Mouse (Mus musculus) activated CD4-positive, CD25-positive, alpha-beta regulatory T cell, adult 4 months (primary cell): ENCODE results near the gene Cldn14. TPM values are rescaled to one million over a fixed set of nuclear protein-coding genes. Genes with fewer than 3 reads are reported as not detected.
"Not testable (repeated sequence)": the region's sequence is repeated elsewhere in the genome, so short reads cannot be mapped to it uniquely, and the experiment has no call there.

Experiments used
- ATAC-seq: one replicate; pipeline ENCODE4 v1.8.0; 2017
- polyA plus RNA-seq, 2 experiments: library from polyadenylated mRNA; unstranded; fragments of 100-300 nt; shearing (Covaris generic); gene quantifications; one replicate each; pipeline ENCODE4 v1.2.1; 2017

Gene Cldn14
- polyA plus RNA-seq, 2 experiments from 2014 or later = not detected

DNA sequence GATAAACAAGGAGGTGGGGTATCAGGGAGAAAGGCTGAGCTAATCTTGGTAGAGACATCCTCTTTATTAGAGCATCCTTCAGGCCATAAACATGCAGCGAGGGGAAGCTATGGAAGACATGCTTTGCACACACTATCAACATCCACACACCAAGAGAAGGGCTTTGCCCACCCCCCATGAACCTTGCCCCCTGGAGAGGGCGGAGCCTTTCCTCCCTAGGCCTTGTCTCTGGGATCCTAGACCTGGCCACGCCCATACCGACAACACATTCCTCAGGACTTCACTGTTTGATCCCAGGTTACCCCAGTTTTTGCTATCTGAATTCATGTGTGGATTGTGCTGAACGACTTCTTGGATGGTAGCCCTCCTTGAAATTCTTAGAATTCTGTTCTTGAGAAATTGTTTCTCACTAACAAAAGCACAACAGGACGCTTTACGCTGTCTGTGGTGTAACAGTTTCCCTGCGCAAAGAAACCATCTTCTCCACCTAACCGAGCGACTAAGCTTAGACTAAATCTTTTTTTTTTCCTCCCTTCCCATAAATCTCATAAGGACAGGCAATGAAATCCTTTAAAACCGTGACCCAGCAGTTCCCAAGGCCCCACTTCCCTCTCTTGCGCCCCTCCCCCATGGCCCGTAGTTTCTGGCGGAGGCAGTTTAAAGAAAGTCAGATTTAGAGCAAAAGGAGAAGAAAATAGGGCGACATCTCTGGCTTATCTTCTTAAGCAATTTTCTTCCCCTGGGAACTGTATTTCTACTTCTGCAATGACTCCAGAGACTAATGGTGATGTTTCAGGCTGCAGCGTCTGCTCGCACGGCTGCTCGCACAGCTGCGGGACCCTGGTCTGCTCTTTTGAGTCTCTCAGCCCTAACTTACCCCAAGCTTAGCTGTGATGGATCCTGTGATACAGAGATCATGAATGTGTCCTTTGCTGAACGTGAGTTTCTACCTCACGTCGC lies 1.7 kb downstream of the Cldn14 start:
- ATAC-seq = no peak

DNA sequence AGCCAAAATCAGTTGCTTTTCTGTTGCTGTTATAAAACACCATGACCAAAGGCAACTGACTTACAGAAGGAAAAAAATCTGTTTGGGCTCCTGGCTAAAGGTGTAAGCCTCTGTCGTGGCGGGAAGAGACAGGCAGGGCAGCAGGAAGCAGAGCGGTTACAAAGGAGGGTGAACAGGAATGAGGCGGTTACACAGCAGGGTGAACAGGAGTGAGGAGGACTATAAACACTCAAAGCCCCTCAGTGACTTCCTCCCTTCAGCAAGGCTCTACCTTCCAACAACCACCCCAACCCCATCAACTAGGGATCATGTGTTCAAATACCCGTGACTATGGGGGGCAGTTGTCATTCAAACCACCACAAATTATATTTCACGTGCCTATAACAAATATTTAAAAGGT lies 5.2 kb downstream of the Cldn14 start:
- ATAC-seq = no peak

DNA sequence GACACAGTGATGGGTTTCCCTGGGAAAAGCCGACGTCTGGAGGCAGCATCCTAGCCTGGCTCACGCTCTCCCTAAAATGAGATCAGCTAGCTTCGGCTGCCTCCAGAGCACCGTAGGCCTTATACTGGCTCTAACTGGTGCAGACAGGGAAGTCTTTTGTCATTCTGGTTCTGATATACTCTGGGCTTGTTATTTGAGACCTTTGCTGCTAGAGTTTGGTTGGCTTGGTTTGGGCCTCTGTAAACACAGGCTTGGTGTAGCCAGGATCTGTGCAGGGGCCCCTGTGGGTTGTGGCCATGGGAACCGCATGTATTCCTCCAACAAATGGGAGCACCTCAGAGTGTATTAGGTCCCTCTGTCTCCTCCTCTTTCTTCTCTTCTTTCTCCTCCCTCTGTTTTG lies 7.3 kb downstream of the Cldn14 start:
- ATAC-seq = no peak

DNA sequence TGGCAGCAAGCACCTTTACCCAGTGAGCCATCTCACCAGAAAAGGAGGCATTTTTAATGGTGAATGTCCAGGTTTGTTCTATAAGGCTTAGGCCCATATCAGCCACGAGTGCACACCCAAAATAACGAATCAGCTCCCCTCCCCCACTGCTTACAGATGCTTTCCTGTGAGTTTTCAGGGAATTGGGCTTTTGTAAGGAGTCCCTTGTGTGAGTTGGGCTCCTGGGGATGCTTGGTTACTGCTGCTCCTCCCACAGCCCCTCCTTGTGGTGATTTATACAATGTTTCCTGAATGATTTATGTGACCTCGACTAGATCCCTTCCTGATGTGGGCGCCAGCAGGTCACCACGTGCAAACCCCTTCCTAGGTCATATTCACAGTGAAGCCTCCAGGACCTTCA lies 9.7 kb downstream of the Cldn14 start:
- no peak for ATAC-seq

DNA sequence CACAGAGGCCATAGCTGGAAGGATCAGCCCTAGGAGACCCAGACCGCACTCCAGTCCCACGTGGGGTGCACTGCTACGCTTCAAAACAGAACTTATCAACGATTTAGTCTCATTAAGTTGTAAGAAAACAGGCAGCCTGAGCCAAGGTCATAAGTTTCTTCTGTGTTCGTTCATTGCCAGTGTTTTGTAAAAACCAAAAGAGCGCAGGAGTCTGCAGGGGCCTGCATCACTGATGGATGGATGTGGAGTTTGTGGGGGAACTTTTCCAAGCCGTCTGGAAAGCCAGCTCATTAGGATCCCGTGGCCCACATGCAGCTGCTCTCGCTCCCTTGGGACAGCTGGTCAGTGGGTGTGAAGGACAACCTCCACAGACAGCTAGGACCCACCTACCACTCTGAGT lies 25.1 kb downstream of the Cldn14 start:
- no peak for ATAC-seq

DNA sequence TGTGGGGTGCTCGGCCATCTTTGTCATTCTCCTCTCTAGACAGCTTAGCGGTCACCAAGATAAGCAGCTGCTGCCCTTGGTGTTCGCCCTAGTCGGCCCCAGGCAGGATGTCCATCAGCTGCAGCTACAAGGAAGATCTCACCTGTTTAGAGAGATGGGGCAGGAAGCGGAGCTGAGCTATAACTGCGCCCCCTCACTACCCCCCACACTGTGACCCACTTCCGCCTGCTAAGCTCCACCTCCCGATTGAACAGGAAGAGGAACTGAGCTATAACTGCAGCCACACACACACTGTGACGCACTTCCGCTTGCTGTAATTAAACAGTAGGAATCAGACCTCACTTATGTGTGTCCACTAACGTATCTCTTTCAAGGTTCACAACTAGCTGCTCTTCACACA lies 26.3 kb downstream of the Cldn14 start:
- ATAC-seq = no peak

DNA sequence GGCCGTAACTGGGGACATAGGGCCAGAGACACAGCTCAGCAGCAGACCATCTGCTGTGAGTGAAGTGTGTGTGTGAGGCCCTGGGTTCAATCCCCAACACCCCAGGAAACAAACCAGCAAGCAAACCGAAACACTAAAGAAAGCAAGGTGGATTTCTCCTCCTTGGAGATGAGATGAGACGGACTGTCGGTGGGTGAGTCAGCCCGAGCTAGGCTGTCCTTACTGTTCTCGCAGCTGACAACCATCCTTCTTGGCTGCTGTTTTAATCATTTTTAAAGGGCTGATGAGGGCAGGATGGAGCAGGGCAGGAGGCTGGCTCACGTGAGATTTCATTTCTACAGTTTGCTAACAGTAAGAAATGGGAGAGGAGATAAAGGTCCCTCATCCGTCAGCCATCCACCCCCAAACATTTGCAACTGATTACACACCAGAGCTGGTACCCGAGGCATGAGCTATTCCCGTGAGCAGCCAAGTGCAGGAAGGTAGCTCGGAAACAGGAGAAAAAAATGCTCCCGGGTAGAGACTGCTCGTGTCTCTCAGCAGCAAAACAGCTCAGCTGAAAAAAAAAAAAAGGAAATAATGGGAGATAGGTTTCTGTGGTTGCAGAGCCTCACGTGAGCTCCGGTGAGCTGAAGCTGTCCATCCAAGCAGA lies 27.3 kb downstream of the Cldn14 start:
- no peak for ATAC-seq

DNA sequence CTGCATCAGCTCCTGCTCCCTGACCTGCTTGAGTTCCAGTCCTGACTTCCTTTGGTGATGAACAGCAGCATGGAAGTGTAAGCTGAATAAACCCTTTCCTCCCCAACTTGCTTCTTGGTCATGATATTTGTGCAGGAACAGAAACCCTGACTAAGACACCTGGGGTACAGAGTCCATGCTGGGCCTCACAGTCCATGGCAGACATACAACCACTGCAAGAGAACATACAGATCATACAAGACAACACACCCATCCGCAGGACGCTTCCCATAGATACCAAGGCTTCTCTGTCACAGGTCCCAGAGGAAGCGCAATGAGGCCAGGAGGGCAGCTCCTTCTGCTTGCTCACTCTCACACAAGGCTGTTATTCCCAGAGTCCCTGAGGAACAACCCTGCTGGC lies 28.3 kb downstream of the Cldn14 start:
- ATAC-seq = not testable (repeated sequence)

DNA sequence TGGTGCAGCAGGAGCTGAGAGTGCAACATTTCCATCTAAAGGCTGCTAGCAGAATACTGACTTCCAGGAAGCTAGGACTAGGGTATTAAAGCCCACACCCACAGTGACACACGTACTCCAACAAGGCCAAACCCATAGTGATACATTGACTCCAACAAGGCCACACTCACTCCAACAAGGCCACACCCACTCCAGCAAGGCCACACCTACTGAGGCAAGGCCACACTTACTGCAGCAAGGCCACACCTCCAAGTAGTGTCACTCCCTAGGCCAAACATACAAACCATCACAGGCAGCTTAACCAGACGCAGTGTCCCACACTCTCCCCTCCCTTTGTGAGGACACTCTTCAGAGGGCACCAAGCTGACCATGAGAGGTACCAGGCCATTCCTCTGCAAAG lies 29.3 kb downstream of the Cldn14 start:
- no peak for ATAC-seq

DNA sequence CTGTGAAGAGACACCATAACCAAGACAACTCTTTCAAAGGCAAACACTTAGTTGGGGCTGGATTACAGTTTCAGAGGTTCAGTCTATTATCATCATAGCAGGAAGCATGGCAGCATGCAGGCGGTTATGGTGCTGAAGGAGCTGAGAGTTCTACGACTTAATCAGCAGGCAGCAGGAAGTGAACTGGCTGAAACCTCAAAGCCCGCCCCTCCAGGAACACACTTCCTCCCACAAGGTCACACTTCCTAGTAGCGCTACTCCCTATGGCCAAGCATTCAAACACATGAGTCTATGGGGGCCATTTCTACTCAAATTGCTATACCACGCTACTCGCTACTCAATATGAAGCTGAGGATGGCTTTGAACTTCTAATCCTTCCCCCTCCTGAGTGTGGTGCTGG lies 31.1 kb downstream of the Cldn14 start:
- no peak for ATAC-seq

DNA sequence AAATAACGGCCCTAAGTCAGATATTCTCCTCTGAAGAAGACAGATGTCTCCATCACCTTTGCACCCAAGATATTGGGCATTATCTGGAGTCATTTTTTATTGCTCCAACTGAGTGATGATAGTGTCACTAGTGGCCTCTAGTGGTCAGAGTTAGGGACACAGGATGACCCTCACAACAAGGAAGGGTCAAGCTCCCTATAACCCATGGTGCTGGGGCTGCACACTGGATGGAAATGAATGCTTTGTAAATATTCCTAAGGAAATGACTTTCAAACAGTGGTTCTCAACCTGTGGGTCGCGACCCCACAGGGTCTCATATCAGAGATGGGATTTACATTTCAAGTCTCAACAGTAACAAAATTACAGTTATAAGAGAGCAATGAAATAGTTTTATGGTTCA lies 31.7 kb downstream of the Cldn14 start:
- ATAC-seq = no peak

DNA sequence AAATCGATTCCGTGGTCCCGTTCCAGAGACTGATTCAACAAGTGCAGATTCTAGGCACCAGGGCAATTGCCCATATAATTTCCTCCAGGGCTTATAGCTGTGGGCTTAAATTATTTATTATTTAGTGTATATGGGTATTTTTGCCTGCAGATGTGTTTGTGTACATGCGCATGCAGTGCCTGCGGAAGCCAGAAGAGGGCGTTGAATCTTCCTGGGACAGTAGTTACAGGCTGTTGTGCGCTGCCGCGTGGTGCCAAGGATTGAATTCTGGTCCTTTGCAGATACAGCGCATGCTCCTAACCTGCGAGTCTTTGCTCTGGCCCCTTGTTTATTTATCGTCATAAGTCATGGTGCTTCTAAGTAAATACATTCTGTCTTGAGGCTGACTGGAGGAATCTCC lies 33.2 kb downstream of the Cldn14 start:
- ATAC-seq = no peak

DNA sequence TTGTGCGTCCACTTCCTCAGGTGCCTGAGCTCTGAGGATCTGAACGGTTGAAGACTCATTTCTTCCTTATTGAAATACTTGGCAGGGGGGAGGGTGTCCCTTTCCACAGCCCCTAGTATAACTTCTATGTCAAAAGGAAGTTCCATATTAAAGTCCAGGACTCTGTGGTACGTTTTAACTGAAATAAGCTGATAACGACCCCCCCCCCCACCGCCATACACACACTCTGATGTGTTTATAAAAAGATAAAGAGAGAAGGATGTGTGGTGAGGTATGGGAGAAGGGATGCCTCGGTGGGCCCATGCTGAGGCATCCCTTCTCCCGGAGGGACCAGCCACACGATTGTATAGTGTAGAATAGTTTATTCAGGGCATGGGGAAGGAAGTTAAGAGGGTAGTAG lies 34.4 kb downstream of the Cldn14 start:
- no peak for ATAC-seq

DNA sequence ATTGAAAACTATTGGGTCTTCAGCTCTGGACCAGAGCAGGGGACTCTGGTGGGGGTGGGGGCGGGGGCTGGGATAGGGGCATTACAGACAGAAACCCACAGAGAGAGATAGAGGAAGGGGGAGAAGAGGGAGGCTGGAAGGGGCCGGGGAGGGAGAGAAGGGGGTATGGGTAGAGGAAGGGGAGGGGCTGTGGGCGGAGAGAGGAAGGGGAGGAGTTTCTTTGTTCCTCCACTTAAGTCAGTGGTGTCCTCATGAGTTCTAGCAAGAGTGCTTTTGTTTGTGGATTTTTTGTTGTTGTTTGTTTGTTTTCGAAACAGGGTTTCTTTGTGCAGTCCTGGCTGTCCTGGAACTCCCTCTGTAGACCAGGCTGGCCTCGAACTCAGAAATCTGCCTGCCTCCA lies 35.1 kb downstream of the Cldn14 start:
- ATAC-seq = no peak

DNA sequence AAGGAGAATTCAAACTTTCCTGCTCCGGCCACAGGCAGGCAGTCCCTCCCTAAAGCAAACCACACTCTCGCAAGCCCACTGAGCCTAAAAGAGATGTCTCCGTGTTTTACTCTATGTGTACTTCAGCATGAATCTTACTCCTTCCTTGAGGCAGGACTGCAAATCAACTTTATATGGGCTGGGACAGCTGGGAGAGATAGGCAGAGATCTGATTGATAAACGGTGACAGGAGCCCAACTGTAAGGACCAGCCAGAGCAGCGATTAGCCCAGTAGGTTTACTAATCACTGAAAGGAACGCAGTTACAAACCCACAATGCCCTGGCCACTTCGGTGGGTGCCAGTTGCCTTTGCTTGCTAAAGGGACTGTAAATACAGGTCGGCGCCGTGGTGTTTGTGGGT lies 35.5 kb downstream of the Cldn14 start:
- peak; percentile 28 for ATAC-seq

DNA sequence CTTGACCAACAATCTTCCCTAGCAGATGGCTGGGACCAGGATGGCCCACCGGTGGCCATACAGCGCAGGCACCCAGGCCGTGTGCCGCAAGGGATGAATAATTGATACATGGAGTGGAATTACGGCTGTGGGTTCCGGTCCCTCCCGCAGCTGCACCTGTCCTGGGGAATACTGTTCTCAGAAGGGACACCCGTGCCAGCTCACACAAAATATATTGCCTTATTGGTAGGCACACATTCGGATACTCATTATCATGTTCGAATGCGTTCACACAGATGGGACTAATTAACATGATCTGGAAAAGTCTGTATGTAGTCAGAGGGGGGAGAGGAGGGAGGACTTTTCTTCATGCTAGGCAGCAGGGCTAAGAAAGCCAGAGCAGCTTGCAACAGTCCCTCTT lies 37.6 kb downstream of the Cldn14 start:
- no peak for ATAC-seq

DNA sequence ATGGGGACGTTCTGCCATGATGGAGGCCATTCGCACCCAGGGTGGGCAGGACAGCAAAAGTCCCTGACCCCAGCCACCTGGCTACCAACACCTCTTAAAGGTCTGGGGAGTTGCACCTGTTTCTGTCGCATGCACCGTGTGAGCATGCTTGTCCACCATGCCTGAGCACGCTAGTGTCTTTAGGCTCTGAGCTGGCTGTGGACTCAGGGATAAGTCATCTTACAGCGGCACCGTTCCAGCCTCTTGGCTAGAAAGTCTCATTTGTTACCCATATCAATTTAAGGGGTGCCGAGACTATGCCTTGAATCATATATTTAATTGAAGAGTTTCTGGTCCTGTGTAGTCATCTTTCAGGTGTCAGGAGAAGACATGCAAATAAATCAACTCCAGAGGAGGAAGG lies 40.7 kb downstream of the Cldn14 start:
- no peak for ATAC-seq

DNA sequence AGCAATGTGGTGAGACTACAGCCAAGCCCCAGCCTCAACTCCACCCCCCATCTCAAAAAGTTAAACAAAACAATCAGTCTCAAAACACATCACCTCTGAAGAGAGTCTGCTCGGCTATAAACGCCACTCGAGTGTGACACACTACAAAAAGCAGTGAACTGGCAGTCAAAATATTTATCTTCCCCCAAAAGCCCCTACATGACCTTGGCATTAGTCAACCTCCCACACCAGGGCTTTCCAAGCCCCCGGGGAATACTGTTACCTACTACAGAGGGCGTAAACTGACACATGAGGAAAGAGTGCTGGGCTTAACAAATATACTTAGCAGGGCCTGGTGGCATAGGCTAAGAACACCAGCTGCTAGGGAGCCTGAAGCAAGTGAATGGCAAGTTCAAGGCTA lies 46.4 kb downstream of the Cldn14 start:
- ATAC-seq = no peak

DNA sequence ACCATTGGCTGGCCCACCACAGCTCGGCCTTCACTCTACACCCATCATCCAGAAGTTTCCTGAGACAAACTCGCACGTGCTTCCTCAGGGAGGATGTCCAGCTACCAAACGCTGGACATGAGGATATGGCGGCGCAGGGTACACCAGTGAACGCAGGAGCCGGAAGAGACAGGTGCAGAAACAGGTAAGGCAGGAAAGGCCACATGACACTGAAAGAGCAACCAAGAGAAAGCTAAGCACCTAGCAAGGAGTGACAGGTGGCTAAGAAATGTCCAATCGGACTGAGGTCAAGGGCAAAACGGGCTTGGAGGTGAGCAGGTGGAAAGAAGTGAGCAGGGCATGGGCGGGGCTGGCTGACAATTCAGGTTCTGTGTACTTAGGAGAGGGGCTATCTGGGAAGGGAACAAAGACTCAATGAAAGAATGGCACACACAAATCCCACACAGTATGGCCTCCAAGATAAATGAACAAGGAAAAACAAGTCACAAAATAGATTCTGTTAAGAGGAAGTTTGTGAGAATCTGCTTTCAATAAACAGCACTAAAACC lies 47.5 kb downstream of the Cldn14 start:
- ATAC-seq = no peak

DNA sequence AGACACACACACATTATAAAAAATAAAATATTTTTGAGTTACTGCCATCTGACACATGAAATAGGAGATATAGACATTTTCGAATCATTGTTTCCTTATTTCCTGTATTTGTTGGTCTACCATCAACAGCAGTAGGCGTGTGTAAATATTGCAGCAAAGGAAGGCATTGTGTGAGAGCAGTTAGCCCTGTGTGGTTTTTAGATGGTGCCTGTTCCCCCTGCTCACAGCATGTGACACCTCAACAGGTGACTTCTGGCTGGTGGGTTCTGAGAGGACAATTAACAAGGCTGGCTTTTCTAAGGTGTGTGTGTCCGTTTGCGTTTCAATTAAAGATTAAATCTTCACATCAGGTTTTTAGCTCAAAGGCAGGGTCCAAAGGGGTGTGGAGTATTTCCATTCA lies 48.1 kb downstream of the Cldn14 start:
- ATAC-seq = no peak

DNA sequence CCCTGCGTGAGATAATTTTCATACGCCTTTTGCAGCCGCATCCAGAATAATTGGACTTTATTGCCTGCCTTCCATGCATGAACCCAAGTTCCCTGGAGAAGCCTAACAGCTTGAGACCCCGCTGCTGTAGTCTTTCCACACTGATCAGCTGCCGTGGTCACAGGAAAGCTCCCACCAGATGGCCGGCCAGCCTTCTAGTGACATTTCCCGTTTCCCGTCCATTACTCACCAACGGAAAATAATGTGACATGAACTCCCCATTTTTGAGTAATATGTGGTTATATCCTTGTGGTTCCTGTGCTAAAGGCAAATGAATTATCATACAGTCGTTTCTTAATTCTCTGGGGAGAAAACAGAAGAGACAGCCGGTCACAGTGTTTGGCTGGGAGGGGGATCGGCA lies 51.2 kb downstream of the Cldn14 start:
- ATAC-seq = no peak

DNA sequence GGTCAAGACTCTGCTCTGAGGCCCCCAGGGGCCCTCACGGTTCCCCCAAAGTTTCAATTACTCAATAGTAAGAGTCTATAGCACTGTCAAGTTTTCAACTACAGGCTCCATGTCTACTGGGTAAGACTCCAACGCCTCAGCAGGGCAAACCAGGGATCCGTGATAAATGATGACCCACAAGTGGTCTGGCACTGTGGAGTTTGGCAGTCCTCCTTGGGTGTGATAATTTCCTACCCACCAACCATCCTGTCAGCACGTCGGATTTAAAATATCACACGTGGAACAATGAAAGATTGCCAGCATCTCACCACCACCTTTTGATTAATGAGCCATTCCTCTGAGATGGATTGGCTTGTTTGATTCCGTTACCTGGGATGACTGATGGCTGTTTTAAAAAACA lies 51.7 kb downstream of the Cldn14 start:
- no peak for ATAC-seq

DNA sequence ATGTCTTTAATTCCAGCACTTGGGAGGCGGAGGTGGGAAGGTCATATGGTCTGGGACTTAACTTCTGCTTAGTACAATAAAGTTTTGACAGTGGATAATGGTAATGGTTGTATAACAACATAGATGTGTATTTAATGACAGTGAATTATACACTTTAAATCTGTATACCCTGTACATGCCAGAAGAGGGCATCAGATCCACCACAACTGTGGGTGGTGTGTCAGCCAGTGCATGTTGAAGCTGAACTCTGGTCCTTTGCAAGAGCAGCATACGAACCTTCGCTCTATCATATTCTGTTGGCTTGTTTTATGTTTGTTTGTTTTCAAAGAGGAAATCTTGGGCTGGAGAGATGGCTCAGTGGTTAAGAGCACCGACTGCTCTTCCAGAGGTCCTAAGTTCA lies 61.2 kb downstream of the Cldn14 start:
- ATAC-seq = no peak

DNA sequence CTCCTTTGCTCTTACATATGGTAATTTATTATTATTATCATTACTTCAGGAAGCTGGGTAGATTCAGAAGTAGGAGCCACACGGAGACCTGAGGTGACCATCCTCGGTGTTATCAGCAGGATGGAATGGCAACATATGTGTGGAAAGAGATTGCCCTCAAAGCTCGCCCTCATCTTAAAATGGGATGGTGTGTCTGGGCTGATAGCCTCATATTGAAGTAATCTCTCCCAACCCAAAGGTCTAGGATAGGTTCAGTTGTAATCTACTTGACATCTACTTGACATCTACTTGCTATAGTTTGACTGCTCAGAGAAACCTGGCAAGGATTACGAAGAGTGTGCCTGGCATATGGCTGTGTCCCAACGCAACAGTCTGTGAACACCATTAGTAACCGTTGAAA lies 64.3 kb downstream of the Cldn14 start:
- no peak for ATAC-seq
